Mouse (Mus musculus): ENCODE measurements around the gene Epb41. TPM values are rescaled to one million over a fixed set of nuclear protein-coding genes. Genes with fewer than 3 reads are reported as not detected.

Epb41 gene
- total RNA-seq, 2 experiments from 2014 or later = 755 to 895 TPM

Other genes starting within 250 kb of the Epb41 start
- gene Ptpru, start 237.0 kb downstream of the Epb41 start, total RNA-seq (2015; ENCODE audit: low replicate concordance) = 11.2 TPM in 1 of 2 replicates, not detected in the other
- gene Ptpru, start 237.0 kb downstream of the Epb41 start, total RNA-seq (2017; ENCODE audit: low replicate concordance) = 0.38 TPM in 1 of 2 replicates, not detected in the other
- gene Mecr, start 231.9 kb downstream of the Epb41 start, total RNA-seq (2015; ENCODE audit: low replicate concordance) = 12.6 and 14.3 TPM in 2 replicates
- 0.90 and 9.2 TPM in 2 replicates for gene Mecr, start 231.9 kb downstream of the Epb41 start, total RNA-seq (2017; ENCODE audit: low replicate concordance)
- 85.9 and 87.9 TPM in 2 replicates for gene Srsf4, start 201.7 kb downstream of the Epb41 start, total RNA-seq (2015; ENCODE audit: low replicate concordance)
- 145 and 167 TPM in 2 replicates for gene Srsf4, start 201.7 kb downstream of the Epb41 start, total RNA-seq (2017; ENCODE audit: low replicate concordance)
- not detected in 2 replicates for gene Tmem200b, start 153.6 kb downstream of the Epb41 start, total RNA-seq (2015; ENCODE audit: low replicate concordance)
- gene Tmem200b, start 153.6 kb downstream of the Epb41 start, total RNA-seq (2017; ENCODE audit: low replicate concordance) = not detected in 2 replicates
- not detected in 2 replicates for gene Gm10300, start 624 bp downstream of the Epb41 start, total RNA-seq (2015; ENCODE audit: low replicate concordance)
- gene Gm10300, start 624 bp downstream of the Epb41 start, total RNA-seq (2017; ENCODE audit: low replicate concordance) = 0.64 and 1.4 TPM in 2 replicates
- gene Oprd1, start 69.2 kb upstream of the Epb41 start, total RNA-seq (2015; ENCODE audit: low replicate concordance) = not detected in 2 replicates
- gene Oprd1, start 69.2 kb upstream of the Epb41 start, total RNA-seq (2017; ENCODE audit: low replicate concordance) = not detected in 2 replicates
- gene Ythdf2, start 137.0 kb upstream of the Epb41 start, total RNA-seq (2015; ENCODE audit: low replicate concordance) = 27.8 and 33.5 TPM in 2 replicates
- 27.2 and 29.4 TPM in 2 replicates for gene Ythdf2, start 137.0 kb upstream of the Epb41 start, total RNA-seq (2017; ENCODE audit: low replicate concordance)
- 40.4 and 49.9 TPM in 2 replicates for gene Gmeb1, start 186.3 kb upstream of the Epb41 start, total RNA-seq (2015; ENCODE audit: low replicate concordance)
- gene Gmeb1, start 186.3 kb upstream of the Epb41 start, total RNA-seq (2017; ENCODE audit: low replicate concordance) = 31.5 and 39.5 TPM in 2 replicates
- 19.3 and 30.6 TPM in 2 replicates for gene Taf12, start 199.1 kb upstream of the Epb41 start, total RNA-seq (2015; ENCODE audit: low replicate concordance)
- 14.9 and 38.3 TPM in 2 replicates for gene Taf12, start 199.1 kb upstream of the Epb41 start, total RNA-seq (2017; ENCODE audit: low replicate concordance)
- not detected in 2 replicates for gene Rab42, start 228.1 kb upstream of the Epb41 start, total RNA-seq (2015; ENCODE audit: low replicate concordance)
- not detected in 2 replicates for gene Rab42, start 228.1 kb upstream of the Epb41 start, total RNA-seq (2017; ENCODE audit: low replicate concordance)

Measured in erythroid progenitor cell, adult 5-6 weeks (primary cell).